Mouse (Mus musculus): Measurements from ENCODE around the gene Rell1. TPM values are rescaled to one million over a fixed set of nuclear protein-coding genes. Genes with fewer than 3 reads are reported as not detected.
A peak's percentile ranks its signal among the peaks of the same experiment; 100 is the strongest.
"Not testable (repeated sequence)": the region's sequence is repeated elsewhere in the genome, so short reads cannot be mapped to it uniquely, and the experiment has no call there.

Gene Rell1
- polyA plus RNA-seq, 1 experiment from 2014 or later = 13.0 TPM

- Histone ChIP-seq H3K9me3 (ENCODE audit: control insufficient read depth, low read length) (no peaks in the 10 kb centered on the region), H3K9ac (replicated peaks; ENCODE audit: low read depth, low read length) (no peak overlapping the region), H3K36me3 (ENCODE audit: control insufficient read depth, insufficient read depth) (no peaks in the 10 kb centered on the region), H3K4me1 (replicated peaks; ENCODE audit: control insufficient read depth, insufficient read depth, low read length) (no peaks in the 10 kb centered on the region), H3K4me2 (ENCODE audit: low read length) (no peak overlapping the region), H3K27ac (ENCODE audit: low read length) (no peak overlapping the region), H3K4me3 (replicated peaks; ENCODE audit: low read length) (no peak overlapping the region), H3K27me3 (replicated peaks; ENCODE audit: control insufficient read depth, insufficient read depth, low read length) (no peaks in the 10 kb centered on the region)
- 62% methylated on average over 1 of the region's 1 CpGs for WGBS
- ATAC-seq = no peak
Observed at GRCm38 (mm10) chr5:63914896-63915295, 53.8 kb downstream of the Rell1 start.

GRCm38 (mm10) chr5:63910171-63910960 is 58.3 kb downstream of the Rell1 start:
- Histone ChIP-seq H3K9ac (replicated peaks; ENCODE audit: low read depth, low read length) (no peak overlapping the region), H3K27ac (ENCODE audit: low read length) (no peak overlapping the region), H3K4me3 (replicated peaks; ENCODE audit: low read length) (no peak overlapping the region), H3K4me2 (ENCODE audit: low read length) (no peak overlapping the region), H3K27me3 (replicated peaks; ENCODE audit: control insufficient read depth, insufficient read depth, low read length) (no peaks in the 10 kb centered on the region), H3K36me3 (ENCODE audit: control insufficient read depth, insufficient read depth) (no peaks in the 10 kb centered on the region), H3K4me1 (replicated peaks; ENCODE audit: control insufficient read depth, insufficient read depth, low read length) (no peaks in the 10 kb centered on the region), H3K9me3 (ENCODE audit: control insufficient read depth, low read length) (no peaks in the 10 kb centered on the region)
- no peak for ATAC-seq
- WGBS = 89% methylated on average over 10 of the region's 10 CpGs

GRCm38 (mm10) chr5:63907513-63907912 is 61.2 kb downstream of the Rell1 start:
- H3K4me3 ChIP-seq (replicated peaks; ENCODE audit: low read length) = no peak overlapping the region
- H3K27ac ChIP-seq (ENCODE audit: low read length) = no peak overlapping the region
- H3K9ac ChIP-seq (replicated peaks; ENCODE audit: low read depth, low read length) = no peak overlapping the region
- no peaks in the 10 kb centered on the region for H3K27me3 ChIP-seq (replicated peaks; ENCODE audit: control insufficient read depth, insufficient read depth, low read length)
- H3K9me3 ChIP-seq (ENCODE audit: control insufficient read depth, low read length) = no peaks in the 10 kb centered on the region
- H3K4me2 ChIP-seq (ENCODE audit: low read length) = no peak overlapping the region
- no peaks in the 10 kb centered on the region for H3K36me3 ChIP-seq (ENCODE audit: control insufficient read depth, insufficient read depth)
- no peak for ATAC-seq
- H3K4me1 ChIP-seq (replicated peaks; ENCODE audit: control insufficient read depth, insufficient read depth, low read length) = no peaks in the 10 kb centered on the region
- WGBS = 82% methylated on average over 4 of the region's 4 CpGs

- Histone ChIP-seq H3K9me3 (ENCODE audit: control insufficient read depth, low read length) (no peaks in the 10 kb centered on the region), H3K36me3 (ENCODE audit: control insufficient read depth, insufficient read depth) (no peaks in the 10 kb centered on the region), H3K27me3 (replicated peaks; ENCODE audit: control insufficient read depth, insufficient read depth, low read length) (no peaks in the 10 kb centered on the region), H3K9ac (replicated peaks; ENCODE audit: low read depth, low read length) (no peak overlapping the region), H3K4me2 (ENCODE audit: low read length) (no peak overlapping the region), H3K4me1 (replicated peaks; ENCODE audit: control insufficient read depth, insufficient read depth, low read length) (no peaks in the 10 kb centered on the region), H3K27ac (ENCODE audit: low read length) (no peak overlapping the region), H3K4me3 (replicated peaks; ENCODE audit: low read length) (no peak overlapping the region)
- WGBS = 38% methylated on average over 13 of the region's 13 CpGs
- peak; percentile 91 for ATAC-seq
Observed at GRCm38 (mm10) chr5:63906149-63907093, 62.3 kb downstream of the Rell1 start.

GRCm38 (mm10) chr5:63903329-63903728 is 65.4 kb downstream of the Rell1 start:
- no peak overlapping the region for H3K27ac ChIP-seq (ENCODE audit: low read length)
- H3K36me3 ChIP-seq (ENCODE audit: control insufficient read depth, insufficient read depth) = no peaks in the 10 kb centered on the region
- no peak for ATAC-seq
- H3K9me3 ChIP-seq (ENCODE audit: control insufficient read depth, low read length) = no peaks in the 10 kb centered on the region
- H3K27me3 ChIP-seq (replicated peaks; ENCODE audit: control insufficient read depth, insufficient read depth, low read length) = no peaks in the 10 kb centered on the region
- H3K4me1 ChIP-seq (replicated peaks; ENCODE audit: control insufficient read depth, insufficient read depth, low read length) = no peaks in the 10 kb centered on the region
- no peak overlapping the region for H3K4me3 ChIP-seq (replicated peaks; ENCODE audit: low read length)
- no peak overlapping the region for H3K9ac ChIP-seq (replicated peaks; ENCODE audit: low read depth, low read length)
- H3K4me2 ChIP-seq (ENCODE audit: low read length) = no peak overlapping the region
- 86% methylated on average over 3 of the region's 3 CpGs for WGBS

GRCm38 (mm10) chr5:63897820-63898110 is 70.9 kb downstream of the Rell1 start:
- Histone ChIP-seq H3K9me3 (ENCODE audit: control insufficient read depth, low read length) (no peaks in the 10 kb centered on the region), H3K27ac (ENCODE audit: low read length) (no peak overlapping the region), H3K4me2 (ENCODE audit: low read length) (no peak overlapping the region), H3K4me3 (replicated peaks; ENCODE audit: low read length) (no peak overlapping the region), H3K9ac (replicated peaks; ENCODE audit: low read depth, low read length) (no peak overlapping the region), H3K4me1 (replicated peaks; ENCODE audit: control insufficient read depth, insufficient read depth, low read length) (no peaks in the 10 kb centered on the region), H3K36me3 (ENCODE audit: control insufficient read depth, insufficient read depth) (no peaks in the 10 kb centered on the region), H3K27me3 (replicated peaks; ENCODE audit: control insufficient read depth, insufficient read depth, low read length) (no peaks in the 10 kb centered on the region)
- ATAC-seq = no peak
- WGBS = 90% methylated on average over 3 of the region's 3 CpGs

- H3K36me3 ChIP-seq (ENCODE audit: control insufficient read depth, insufficient read depth); H3K27ac ChIP-seq (ENCODE audit: low read length); H3K4me3 ChIP-seq (replicated peaks; ENCODE audit: low read length); H3K9ac ChIP-seq (replicated peaks; ENCODE audit: low read depth, low read length); ATAC-seq; H3K27me3 ChIP-seq (replicated peaks; ENCODE audit: control insufficient read depth, insufficient read depth, low read length); H3K4me2 ChIP-seq (ENCODE audit: low read length); H3K4me1 ChIP-seq (replicated peaks; ENCODE audit: control insufficient read depth, insufficient read depth, low read length); H3K9me3 ChIP-seq (ENCODE audit: control insufficient read depth, low read length): not testable (repeated sequence)
- 81% methylated on average over 5 of the region's 5 CpGs for WGBS
Observed at GRCm38 (mm10) chr5:63897001-63897819, 71.5 kb downstream of the Rell1 start.

- Histone ChIP-seq H3K4me2 (ENCODE audit: low read length) (no peak overlapping the region), H3K9ac (replicated peaks; ENCODE audit: low read depth, low read length) (no peak overlapping the region), H3K36me3 (ENCODE audit: control insufficient read depth, insufficient read depth) (no peaks in the 10 kb centered on the region), H3K4me3 (replicated peaks; ENCODE audit: low read length) (no peak overlapping the region), H3K27ac (ENCODE audit: low read length) (no peak overlapping the region), H3K27me3 (replicated peaks; ENCODE audit: control insufficient read depth, insufficient read depth, low read length) (no peaks in the 10 kb centered on the region), H3K4me1 (replicated peaks; ENCODE audit: control insufficient read depth, insufficient read depth, low read length) (no peaks in the 10 kb centered on the region), H3K9me3 (ENCODE audit: control insufficient read depth, low read length) (no peaks in the 10 kb centered on the region)
- 91% methylated on average over 6 of the region's 6 CpGs for WGBS
- ATAC-seq = no peak
Observed at GRCm38 (mm10) chr5:63891912-63892311, 76.8 kb downstream of the Rell1 start.

- H3K9ac ChIP-seq (replicated peaks; ENCODE audit: low read depth, low read length) = no peak overlapping the region
- H3K9me3 ChIP-seq (ENCODE audit: control insufficient read depth, low read length) = no peaks in the 10 kb centered on the region
- no peaks in the 10 kb centered on the region for H3K36me3 ChIP-seq (ENCODE audit: control insufficient read depth, insufficient read depth)
- no peak overlapping the region for H3K4me3 ChIP-seq (replicated peaks; ENCODE audit: low read length)
- WGBS = 70% methylated on average over 4 of the region's 4 CpGs
- no peak overlapping the region for H3K27ac ChIP-seq (ENCODE audit: low read length)
- no peaks in the 10 kb centered on the region for H3K27me3 ChIP-seq (replicated peaks; ENCODE audit: control insufficient read depth, insufficient read depth, low read length)
- H3K4me2 ChIP-seq (ENCODE audit: low read length) = no peak overlapping the region
- 0 out of 2 replicates have a peak, but pooled peaks have one; percentile 12 for ATAC-seq
- H3K4me1 ChIP-seq (replicated peaks; ENCODE audit: control insufficient read depth, insufficient read depth, low read length) = no peaks in the 10 kb centered on the region
Observed at GRCm38 (mm10) chr5:63891241-63891640, 77.5 kb downstream of the Rell1 start.

All from forebrain, embryonic 16.5 days (tissue).